Mouse (Mus musculus) R1 (cell line): ENCODE results near the gene Slc12a9.

Experiments used
- DNase-seq: peaks from one replicate; pipeline ENCODE4 v3.0.0-alpha.2; 2018; ENCODE audit warnings: low read depth, low spot score

Gene Slc12a9

GRCm38 (mm10) chr5:137313466-137314192, 19.8 kb downstream of the Slc12a9 start:
- no peak for DNase-seq

- peak; percentile 77 for DNase-seq
These were observed 25.0 kb downstream of the Slc12a9 start for GRCm38 (mm10) chr5:137308356-137308755.

- DNase-seq = peak; percentile 98
These were observed 26.1 kb downstream of the Slc12a9 start, which contains the start of gene Srrt for GRCm38 (mm10) chr5:137307071-137307912. Srrt (minus strand) TSS chr5:137307674.

- DNase-seq = no peak
These were observed 26.9 kb downstream of the Slc12a9 start for GRCm38 (mm10) chr5:137306439-137307005.

GRCm38 (mm10) chr5:137305822-137306221, 27.6 kb downstream of the Slc12a9 start:
- peak; percentile 92 for DNase-seq

- no peak for DNase-seq
These were observed 28.6 kb downstream of the Slc12a9 start for GRCm38 (mm10) chr5:137304816-137305215.

GRCm38 (mm10) chr5:137304165-137304564, 29.2 kb downstream of the Slc12a9 start:
- DNase-seq = no peak

- DNase-seq = no peak
These were observed 29.8 kb downstream of the Slc12a9 start for GRCm38 (mm10) chr5:137303609-137304008.

- no peak for DNase-seq
These were observed 32.1 kb downstream of the Slc12a9 start for GRCm38 (mm10) chr5:137301253-137301652.

GRCm38 (mm10) chr5:137299240-137299639, 34.2 kb downstream of the Slc12a9 start:
- DNase-seq = no peak

GRCm38 (mm10) chr5:137297126-137297525, 36.3 kb downstream of the Slc12a9 start:
- no peak for DNase-seq

GRCm38 (mm10) chr5:137295712-137296111, 37.7 kb downstream of the Slc12a9 start:
- no peak for DNase-seq

GRCm38 (mm10) chr5:137295296-137295695, 38.1 kb downstream of the Slc12a9 start:
- DNase-seq = no peak

- DNase-seq = no peak
These were observed 38.7 kb downstream of the Slc12a9 start for GRCm38 (mm10) chr5:137294744-137295093.

- DNase-seq = peak; percentile 97
These were observed 39.3 kb downstream of the Slc12a9 start, which contains the start of gene Ufsp1 for GRCm38 (mm10) chr5:137293839-137294743. Ufsp1 (plus strand) TSS chr5:137294629.

GRCm38 (mm10) chr5:137293282-137293681, 40.1 kb downstream of the Slc12a9 start:
- DNase-seq = peak; percentile 85

- no peak for DNase-seq
These were observed 41.9 kb downstream of the Slc12a9 start for GRCm38 (mm10) chr5:137291381-137291926.

GRCm38 (mm10) chr5:137290677-137291076, 42.7 kb downstream of the Slc12a9 start:
- no peak for DNase-seq

- no peak for DNase-seq
These were observed 43.6 kb downstream of the Slc12a9 start for GRCm38 (mm10) chr5:137289591-137290365.

GRCm38 (mm10) chr5:137288999-137289470, 44.4 kb downstream of the Slc12a9 start:
- DNase-seq = peak; percentile 66
